Mouse (Mus musculus) E14TG2a.4 (cell line): ENCODE results near the gene Ptges3l.
A peak's percentile ranks its signal among the peaks of the same experiment; 100 is the strongest.
"Not testable (repeated sequence)": the region's sequence is repeated elsewhere in the genome, so short reads cannot be mapped to it uniquely, and the experiment has no call there.

ENCODE experiments used
- H3K27me3 ChIP-seq: 2 replicates; pipeline ENCODE4 v1.6.1; 2014; ENCODE audit warnings: low read length, control low read depth; ENCODE audit not compliant: insufficient read depth
- H3K36me3 ChIP-seq: 2 replicates; pipeline ENCODE4 v1.6.1; 2014; ENCODE audit warnings: low read length, control low read depth; ENCODE audit not compliant: insufficient read depth
- H3K4me1 ChIP-seq: replicated peaks from 2 replicates; pipeline ENCODE4 v1.6.1; 2014; ENCODE audit warnings: low read depth, low read length, control low read depth
- H3K4me3 ChIP-seq: replicated peaks from 2 replicates; pipeline ENCODE4 v1.5.1; 2014; ENCODE audit warnings: mild to moderate bottlenecking, low read length
- H3K9me3 ChIP-seq: 2 replicates; pipeline ENCODE4 v1.6.1; 2014; ENCODE audit warnings: low read length, control low read depth
- CTCF ChIP-seq: conservative IDR thresholded peaks from 2 replicates; pipeline ENCODE4 v1.5.1; 2014; ENCODE audit warnings: low read length
- NANOG ChIP-seq: IDR thresholded peaks from 2 replicates; pipeline ENCODE4 v1.6.1; 2014; ENCODE audit warnings: borderline replicate concordance, low read length, mixed read lengths
- POU5F1 ChIP-seq: IDR thresholded peaks from 2 replicates; pipeline ENCODE4 v1.6.1; 2014; ENCODE audit warnings: low read length, borderline replicate concordance

Ptges3l gene

DNA sequence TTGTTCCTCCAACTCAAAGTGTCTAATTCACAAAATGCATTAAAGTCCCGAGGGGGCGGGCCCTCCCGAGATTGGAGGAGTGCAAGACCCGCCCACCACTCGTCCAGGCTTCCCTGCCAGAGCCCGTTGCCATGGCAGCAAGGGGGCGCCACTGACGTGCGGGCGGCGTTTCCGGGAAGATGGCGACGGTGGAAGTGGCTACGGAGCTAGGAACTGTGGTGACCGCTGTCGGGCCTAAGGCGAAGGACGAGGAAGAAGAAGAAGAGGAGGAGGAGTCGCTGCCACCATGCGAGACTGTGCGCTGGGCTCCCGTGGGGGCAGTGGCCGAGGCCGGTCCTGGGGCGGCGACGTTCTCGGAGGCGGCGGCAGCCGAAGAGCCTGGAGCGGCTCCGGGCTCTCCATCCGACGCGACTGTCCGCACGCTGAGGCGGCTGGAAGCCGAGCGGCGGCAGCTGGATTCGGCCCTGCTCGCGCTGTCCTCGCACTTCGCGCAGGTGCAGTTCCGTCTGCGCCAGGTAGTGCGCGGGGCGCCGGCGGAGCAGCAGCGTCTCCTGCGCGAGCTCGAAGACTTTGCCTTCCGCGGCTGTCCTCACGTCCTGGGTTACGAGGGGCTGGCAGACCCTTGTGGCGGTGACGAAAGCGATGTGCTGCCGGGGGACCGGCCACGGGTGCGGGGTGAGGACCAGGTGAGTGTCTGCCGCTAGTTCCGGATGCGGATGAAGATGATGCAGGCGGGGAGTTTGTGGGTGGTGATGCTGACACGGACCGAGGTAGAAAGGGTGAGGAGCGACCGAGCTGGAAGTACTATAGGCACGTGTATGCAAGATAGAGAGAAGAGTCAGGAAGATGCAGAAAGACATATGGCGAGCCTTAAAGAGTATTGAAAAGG is at the start of gene Ptges3l, which contains the start of gene Rundc1:
Gene Ptges3l (minus strand): TSS at position 409 of the 889 bp plus-strand sequence.
Gene Rundc1 (plus strand): TSS at position 161 of the 889 bp plus-strand sequence.
- Histone ChIP-seq H3K36me3 (peaks cover 17% of the 10 kb centered on the region), H3K4me1 (peaks cover 33% of the 10 kb centered on the region), H3K9me3 (no peaks in the 10 kb centered on the region), H3K4me3 (peak within 1 kb of the TSS; percentile 99), H3K27me3 (peaks cover 6% of the 10 kb centered on the region; the same call in 1 of the 2 replicates)
- TF ChIP-seq CTCF (no peak), POU5F1 (no peak), NANOG (no peak)

DNA sequence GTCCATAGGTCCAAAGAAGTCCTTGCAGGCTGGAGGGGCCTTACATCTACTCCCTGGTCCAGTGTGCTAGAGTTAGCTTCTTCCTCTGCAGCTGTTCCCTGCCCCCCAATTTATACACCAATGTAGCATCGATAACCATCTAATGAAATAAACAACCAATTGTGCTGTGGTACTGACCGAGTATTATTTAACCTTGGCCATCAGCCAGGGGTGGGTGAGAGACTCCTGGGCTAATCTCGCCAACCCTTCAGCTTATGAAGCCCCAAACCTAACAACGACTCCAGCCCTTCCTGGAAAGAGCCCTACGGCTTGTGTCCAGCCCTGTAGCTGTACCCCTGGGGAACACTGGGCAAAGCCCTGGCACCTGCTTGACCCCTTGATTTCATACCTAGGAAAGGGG is 49.2 kb upstream of the Ptges3l start:
- H3K9me3 ChIP-seq, result no peaks in the 10 kb centered on the region
- TF ChIP-seq NANOG (no peak), POU5F1 (no peak), CTCF (no peak)
- H3K36me3 ChIP-seq, result peaks cover 13% of the 10 kb centered on the region
- peaks cover 48% of the 10 kb centered on the region for H3K27me3 ChIP-seq
- no peak overlapping the region for H3K4me3 ChIP-seq
- H3K4me1 ChIP-seq, result peaks cover 59% of the 10 kb centered on the region

DNA sequence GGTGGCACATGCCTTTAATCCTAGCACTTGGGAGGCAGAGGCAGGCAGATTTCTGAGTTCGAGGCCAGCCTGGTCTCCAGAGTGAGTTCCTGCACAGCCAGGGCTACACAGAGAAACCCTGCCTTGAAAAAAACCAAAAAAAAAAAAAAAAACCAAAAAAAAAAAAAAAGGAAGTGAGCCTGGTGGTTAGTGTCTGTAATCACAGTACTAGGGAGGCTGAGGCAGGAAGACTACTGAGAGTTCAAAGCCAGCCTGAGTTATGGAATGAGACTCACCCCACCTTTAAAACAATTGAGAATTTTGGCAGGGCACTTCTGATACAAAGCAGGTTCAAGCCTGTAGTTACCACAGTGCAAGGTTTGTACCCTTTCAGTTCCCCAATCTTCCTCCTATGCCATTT is 48.6 kb upstream of the Ptges3l start:
- H3K4me3 ChIP-seq, H3K9me3 ChIP-seq: not testable (repeated sequence)
- H3K36me3 ChIP-seq, result peaks cover 13% of the 10 kb centered on the region

DNA sequence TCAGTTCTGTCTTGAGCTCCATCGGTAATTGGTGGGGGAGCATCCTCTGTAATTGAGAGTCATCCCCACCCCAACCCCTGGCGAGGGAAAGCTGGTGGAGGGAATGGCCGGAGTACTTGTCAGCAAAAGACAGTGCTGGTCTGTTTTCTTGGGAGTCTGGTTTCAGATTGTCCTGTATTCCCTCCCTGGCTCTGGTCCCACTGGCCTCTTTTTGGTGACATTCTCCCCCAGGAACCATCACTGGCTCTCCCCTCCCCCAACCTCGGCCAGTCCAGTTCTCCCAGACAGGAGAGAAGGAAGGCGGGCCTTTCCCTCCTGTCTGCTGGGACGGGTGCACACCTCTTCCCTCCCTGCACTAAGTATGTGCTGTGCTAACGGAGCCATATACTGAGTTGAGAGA is 47.2 kb upstream of the Ptges3l start:
- H3K4me3 ChIP-seq, result no peak overlapping the region
- H3K4me1 ChIP-seq, result peaks cover 54% of the 10 kb centered on the region
- H3K36me3 ChIP-seq, result peaks cover 13% of the 10 kb centered on the region
- no peaks in the 10 kb centered on the region for H3K9me3 ChIP-seq
- TF ChIP-seq CTCF (no peak), POU5F1 (no peak), NANOG (no peak)
- H3K27me3 ChIP-seq, result peaks cover 63% of the 10 kb centered on the region

More for the DNA sequence above, 48.6 kb upstream of the Ptges3l start:
- Histone ChIP-seq H3K4me1 (peaks cover 59% of the 10 kb centered on the region), H3K27me3 (peaks cover 54% of the 10 kb centered on the region)

DNA sequence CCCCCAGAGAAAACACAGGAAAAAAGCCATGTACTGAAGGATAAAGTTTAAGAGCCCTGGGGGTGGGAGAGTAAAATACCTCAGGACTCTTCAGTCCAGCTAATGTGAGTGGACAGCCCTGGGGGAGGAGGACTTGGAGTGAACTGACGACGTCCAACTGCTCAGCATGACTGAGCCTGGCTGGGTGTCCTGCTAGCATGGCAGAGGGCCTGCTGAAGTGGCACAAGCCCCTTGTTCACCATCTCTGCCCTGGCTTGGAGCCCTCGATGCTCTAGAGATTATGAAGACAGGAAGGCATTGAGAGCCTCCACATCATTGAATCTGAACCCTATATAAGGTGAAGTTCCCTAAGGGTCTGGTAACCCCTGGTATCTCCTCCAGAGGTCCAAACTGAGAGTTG is 46.8 kb upstream of the Ptges3l start:
- peaks cover 13% of the 10 kb centered on the region for H3K36me3 ChIP-seq
- no peak overlapping the region for H3K4me3 ChIP-seq
- TF ChIP-seq POU5F1 (no peak), CTCF (no peak), NANOG (no peak)
- H3K4me1 ChIP-seq, result peaks cover 54% of the 10 kb centered on the region
- no peaks in the 10 kb centered on the region for H3K9me3 ChIP-seq
- peaks cover 66% of the 10 kb centered on the region for H3K27me3 ChIP-seq

DNA sequence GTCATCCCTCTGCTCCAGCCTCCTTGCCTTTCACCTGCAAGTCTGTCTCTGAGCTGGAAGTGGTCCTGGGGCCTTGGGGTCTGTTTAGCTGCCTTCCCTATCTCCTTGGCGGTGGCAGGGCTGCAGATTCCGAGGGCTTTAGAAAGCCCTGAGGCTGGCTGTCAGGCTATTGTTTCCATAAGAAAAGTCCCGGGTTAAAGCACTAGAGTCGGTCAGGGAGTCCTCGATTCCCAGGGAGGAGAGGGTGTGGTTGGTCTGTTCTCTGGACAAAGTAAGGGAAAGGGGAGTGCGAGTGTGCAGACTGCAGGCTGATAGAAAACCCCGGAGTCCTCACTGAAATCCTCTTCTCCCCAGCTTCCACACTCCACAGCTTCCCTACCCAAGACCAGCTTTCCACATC is 45.1 kb upstream of the Ptges3l start:
- H3K4me1 ChIP-seq, result peaks cover 62% of the 10 kb centered on the region
- peaks cover 69% of the 10 kb centered on the region for H3K27me3 ChIP-seq
- H3K4me3 ChIP-seq, result 0 out of 2 replicates have a peak overlapping the region, but pooled peaks have one; percentile 20
- H3K9me3 ChIP-seq, result no peaks in the 10 kb centered on the region
- peaks cover 13% of the 10 kb centered on the region for H3K36me3 ChIP-seq
- TF ChIP-seq CTCF, result no peak
- no peak for TF ChIP-seq NANOG
- TF ChIP-seq POU5F1, result no peak

DNA sequence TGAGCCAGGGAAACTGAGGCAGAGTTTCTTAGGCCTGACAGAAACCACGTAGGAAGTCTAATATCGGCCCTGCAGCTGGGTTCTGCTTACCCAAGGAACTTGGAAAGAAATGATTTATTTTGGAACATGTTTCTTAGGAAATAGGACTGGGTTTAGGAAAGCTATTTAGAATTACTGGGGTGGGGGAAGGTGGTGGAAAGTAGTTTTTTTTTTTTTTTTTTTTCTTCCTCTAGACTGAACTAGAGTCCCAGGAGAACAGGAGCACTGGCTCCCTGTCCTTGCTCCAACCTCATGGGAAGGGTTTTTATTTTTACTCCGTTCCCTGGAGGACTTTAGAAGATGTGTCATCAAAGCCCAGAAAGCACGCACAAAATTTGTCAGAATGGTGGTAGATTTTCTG is 44.0 kb upstream of the Ptges3l start:
- Histone ChIP-seq H3K9me3 (no peaks in the 10 kb centered on the region), H3K27me3 (peaks cover 63% of the 10 kb centered on the region), H3K4me3 (peak overlapping the region; percentile 87), H3K4me1 (peaks cover 71% of the 10 kb centered on the region), H3K36me3 (peaks cover 13% of the 10 kb centered on the region)
- TF ChIP-seq CTCF (no peak), POU5F1 (no peak), NANOG (no peak)

DNA sequence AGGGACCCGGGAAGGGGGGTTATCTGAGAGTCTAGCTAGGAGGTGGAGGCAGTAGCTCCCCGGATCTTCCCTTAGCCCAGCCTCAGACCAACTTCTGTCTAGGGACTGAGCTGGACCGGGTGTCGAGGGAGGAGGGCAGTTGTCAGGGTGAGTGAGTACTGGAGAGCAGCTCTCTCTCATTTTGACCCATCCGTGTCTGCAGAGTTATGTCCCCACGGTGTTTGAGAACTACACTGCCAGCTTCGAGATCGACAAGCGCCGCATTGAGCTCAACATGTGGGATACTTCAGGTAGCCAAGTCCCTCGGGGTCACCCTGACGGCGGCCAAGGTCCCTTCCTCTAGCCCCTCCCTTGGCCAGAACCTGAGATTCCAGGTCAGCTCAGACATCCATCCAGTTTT is 43.6 kb upstream of the Ptges3l start:
- H3K27me3 ChIP-seq, result peaks cover 59% of the 10 kb centered on the region
- H3K9me3 ChIP-seq, result no peaks in the 10 kb centered on the region
- H3K4me3 ChIP-seq, result peak overlapping the region; percentile 87
- TF ChIP-seq NANOG (no peak), CTCF (no peak), POU5F1 (no peak)
- H3K36me3 ChIP-seq, result peaks cover 13% of the 10 kb centered on the region
- H3K4me1 ChIP-seq, result peaks cover 75% of the 10 kb centered on the region
